Mouse (Mus musculus): Measurements from ENCODE around the gene Fer1l5. TPM values are rescaled to one million over a fixed set of nuclear protein-coding genes. Genes with fewer than 3 reads are reported as not detected.
A peak's percentile ranks its signal among the peaks of the same experiment; 100 is the strongest.

Fer1l5 gene
- polyA plus RNA-seq, 1 experiment from 2014 or later, result 0.78 TPM

- Histone ChIP-seq H3K4me1 (peaks cover 13% of the 10 kb centered on the region), H3K27ac (peak overlapping the region; percentile 81), H3K9ac (peak overlapping the region; percentile 95), H3K36me3 (peaks cover 18% of the 10 kb centered on the region), H3K4me2 (peak overlapping the region; percentile 45), H3K4me3 (peak overlapping the region; percentile 92), H3K9me3 (no peaks in the 10 kb centered on the region), H3K27me3 (no peaks in the 10 kb centered on the region)
- ATAC-seq (ENCODE audit: insufficient number of reproducible peaks, low FRiP score, low TSS enrichment, low read depth), result peak; percentile 83
- WGBS, result 4% methylated on average over 48 of the region's 55 CpGs
Measured at GRCm38 (mm10) chr1:36368112-36368968, 3.8 kb upstream of the Fer1l5 start.

DNA sequence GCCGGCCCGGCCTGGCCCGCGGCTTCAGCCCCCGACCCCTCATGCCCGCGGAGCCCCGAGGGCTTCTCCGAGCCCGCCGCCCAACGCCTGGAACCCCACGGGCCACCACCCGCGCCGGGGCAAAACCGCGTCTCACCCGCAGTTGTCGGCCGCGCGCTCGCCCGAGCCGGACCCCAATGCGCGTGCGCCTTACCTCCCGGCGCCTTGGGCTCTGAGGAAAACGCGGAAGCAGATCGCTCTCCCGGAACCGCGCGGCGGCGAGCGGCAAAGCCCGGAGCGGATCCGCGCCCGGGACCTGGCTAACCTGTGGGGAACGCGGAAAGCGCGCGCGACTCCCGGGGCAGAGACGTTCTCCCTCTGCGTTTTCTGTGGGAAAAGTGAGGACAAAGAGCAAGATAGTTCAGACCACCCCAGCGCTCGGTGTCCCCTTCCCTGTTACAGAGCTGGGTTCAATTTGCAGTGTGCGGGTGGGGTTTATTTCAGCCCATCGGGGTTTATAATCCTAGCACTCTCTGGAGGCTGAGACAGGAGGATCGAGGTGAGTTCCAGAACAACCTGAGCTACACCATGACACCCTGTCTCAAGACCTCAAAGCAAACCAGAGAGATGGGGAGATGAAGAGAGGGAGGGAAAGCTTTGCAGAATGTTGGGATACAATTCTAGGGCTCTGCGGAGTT, 3.0 kb upstream of the Fer1l5 start, which contains the start of gene Kansl3:
Gene Kansl3 (minus strand): TSS at position 213 of the 677 bp plus-strand sequence.
- Histone ChIP-seq H3K27ac (peak within 1 kb of the TSS; percentile 81), H3K4me2 (peak within 1 kb of the TSS; percentile 47), H3K36me3 (peaks cover 11% of the 10 kb centered on the region), H3K9ac (peak within 1 kb of the TSS; percentile 95), H3K9me3 (no peaks in the 10 kb centered on the region), H3K4me3 (peak within 1 kb of the TSS; percentile 92), H3K27me3 (no peaks in the 10 kb centered on the region), H3K4me1 (peaks cover 13% of the 10 kb centered on the region)
- WGBS, result 3% methylated on average over 60 of the region's 61 CpGs
- ATAC-seq (ENCODE audit: insufficient number of reproducible peaks, low FRiP score, low TSS enrichment, low read depth), result peak; percentile 74

- H3K9me3 ChIP-seq, result no peaks in the 10 kb centered on the region
- H3K4me1 ChIP-seq, result peaks cover 13% of the 10 kb centered on the region
- ATAC-seq (ENCODE audit: insufficient number of reproducible peaks, low FRiP score, low TSS enrichment, low read depth), result no peak
- 0 out of 2 replicates have a peak, but pooled peaks cover 4% of the 10 kb centered on the region for H3K36me3 ChIP-seq
- H3K4me3 ChIP-seq, result no peak overlapping the region
- H3K27me3 ChIP-seq, result no peaks in the 10 kb centered on the region
- 79% methylated on average over 6 of the region's 6 CpGs for WGBS
- H3K4me2 ChIP-seq, result no peak overlapping the region
- H3K27ac ChIP-seq, result no peak overlapping the region
- H3K9ac ChIP-seq, result no peak overlapping the region
Measured at GRCm38 (mm10) chr1:36370918-36371317, 1.2 kb upstream of the Fer1l5 start.

DNA sequence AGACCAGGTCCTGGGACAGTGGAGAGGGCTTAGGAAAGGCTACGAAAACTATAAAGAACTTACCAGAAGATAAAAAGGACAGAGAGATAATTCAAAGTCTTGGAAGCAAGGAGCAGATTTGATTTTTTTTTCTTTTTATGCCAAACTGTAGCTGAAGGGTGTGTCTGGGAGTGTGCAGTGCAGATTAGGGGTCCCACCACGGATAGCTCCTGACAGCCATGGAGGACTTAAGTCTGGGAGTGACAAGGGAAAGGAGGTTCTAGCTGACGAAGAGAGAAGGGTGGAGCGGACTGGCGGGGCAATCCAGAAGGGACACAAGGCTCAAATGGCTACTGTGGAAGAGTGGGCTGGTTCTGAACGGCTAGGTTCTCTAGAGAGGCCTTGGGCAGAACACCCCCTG, 6.8 kb downstream of the Fer1l5 start:
- Histone ChIP-seq H3K9me3 (no peaks in the 10 kb centered on the region), H3K9ac (no peak overlapping the region), H3K36me3 (no peaks in the 10 kb centered on the region), H3K27me3 (no peaks in the 10 kb centered on the region), H3K4me3 (no peak overlapping the region), H3K4me2 (no peak overlapping the region), H3K27ac (no peak overlapping the region), H3K4me1 (no peaks in the 10 kb centered on the region)
- 74% methylated on average over 6 of the region's 6 CpGs for WGBS
- ATAC-seq (ENCODE audit: insufficient number of reproducible peaks, low FRiP score, low TSS enrichment, low read depth), result no peak

DNA sequence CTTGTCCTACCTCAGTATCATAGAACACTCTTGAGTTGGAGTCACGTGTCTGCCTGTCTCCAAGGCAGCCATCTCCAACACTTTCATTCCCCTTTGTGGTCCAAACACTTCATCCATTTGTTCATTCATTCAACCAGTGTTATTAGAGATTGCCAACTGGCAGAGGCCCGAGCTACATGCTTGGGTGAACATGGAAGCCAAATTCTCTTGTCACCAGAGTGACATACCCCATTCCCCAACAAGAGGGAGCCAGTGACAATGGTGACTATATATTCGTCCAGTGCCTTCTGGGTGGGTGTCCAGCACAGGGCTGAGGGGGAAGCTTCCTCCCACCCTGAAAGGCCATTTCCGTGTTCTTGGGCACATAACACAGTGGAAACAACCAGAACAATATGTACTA, 7.5 kb downstream of the Fer1l5 start:
- H3K4me1 ChIP-seq, result no peaks in the 10 kb centered on the region
- no peak overlapping the region for H3K27ac ChIP-seq
- H3K36me3 ChIP-seq, result no peaks in the 10 kb centered on the region
- no peak overlapping the region for H3K4me3 ChIP-seq
- no peak for ATAC-seq (ENCODE audit: insufficient number of reproducible peaks, low FRiP score, low TSS enrichment, low read depth)
- 76% methylated on average over 4 of the region's 4 CpGs for WGBS
- H3K9ac ChIP-seq, result no peak overlapping the region
- H3K27me3 ChIP-seq, result no peaks in the 10 kb centered on the region
- no peak overlapping the region for H3K4me2 ChIP-seq
- no peaks in the 10 kb centered on the region for H3K9me3 ChIP-seq

DNA sequence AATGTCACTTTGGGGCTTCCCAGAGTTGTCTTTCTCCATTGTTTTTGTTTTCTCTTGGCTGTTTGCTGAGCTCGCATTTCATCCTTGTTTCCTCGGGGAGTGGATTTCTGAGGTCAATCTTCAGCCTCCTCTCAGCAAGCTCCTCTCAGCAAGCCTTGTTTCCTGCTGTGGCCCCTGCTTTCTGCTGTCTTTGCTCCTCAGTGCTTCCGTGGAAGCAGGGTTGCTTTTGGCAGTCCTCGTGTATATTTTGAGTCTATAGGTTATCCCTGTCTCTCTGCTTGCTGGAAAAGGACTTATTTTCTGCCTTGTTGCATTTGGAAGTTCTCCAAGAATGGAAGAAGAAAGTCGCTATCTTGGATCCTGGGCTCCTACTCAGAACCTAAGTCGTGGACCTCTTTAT, 24.9 kb downstream of the Fer1l5 start:
- H3K36me3 ChIP-seq, result no peaks in the 10 kb centered on the region
- WGBS, result 22% methylated on average over 6 of the region's 6 CpGs
- H3K4me2 ChIP-seq, result no peak overlapping the region
- H3K4me3 ChIP-seq, result no peak overlapping the region
- ATAC-seq (ENCODE audit: insufficient number of reproducible peaks, low FRiP score, low TSS enrichment, low read depth), result no peak
- H3K27ac ChIP-seq, result peak overlapping the region; percentile 7; the same call in 1 of the 2 replicates
- no peak overlapping the region for H3K9ac ChIP-seq
- H3K9me3 ChIP-seq, result no peaks in the 10 kb centered on the region
- peaks cover 6% of the 10 kb centered on the region; the same call in 1 of the 2 replicates for H3K4me1 ChIP-seq
- no peaks in the 10 kb centered on the region for H3K27me3 ChIP-seq

- Histone ChIP-seq H3K27ac (no peak overlapping the region), H3K9me3 (no peaks in the 10 kb centered on the region), H3K9ac (no peak overlapping the region), H3K36me3 (no peaks in the 10 kb centered on the region), H3K27me3 (no peaks in the 10 kb centered on the region), H3K4me2 (no peak overlapping the region), H3K4me1 (peaks cover 6% of the 10 kb centered on the region; the same call in 1 of the 2 replicates), H3K4me3 (no peak overlapping the region)
- ATAC-seq (ENCODE audit: insufficient number of reproducible peaks, low FRiP score, low TSS enrichment, low read depth), result no peak
- 66% methylated on average over 4 of the region's 4 CpGs for WGBS
Measured at GRCm38 (mm10) chr1:36401509-36401908, 29.4 kb downstream of the Fer1l5 start.

GRCm38 (mm10) chr1:36404531-36404930, 32.4 kb downstream of the Fer1l5 start:
- Histone ChIP-seq H3K27me3 (no peaks in the 10 kb centered on the region), H3K4me1 (no peaks in the 10 kb centered on the region), H3K27ac (no peak overlapping the region), H3K9me3 (no peaks in the 10 kb centered on the region), H3K4me3 (no peak overlapping the region), H3K36me3 (no peaks in the 10 kb centered on the region), H3K9ac (no peak overlapping the region), H3K4me2 (no peak overlapping the region)
- 77% methylated on average over 6 of the region's 6 CpGs for WGBS
- no peak for ATAC-seq (ENCODE audit: insufficient number of reproducible peaks, low FRiP score, low TSS enrichment, low read depth)

DNA sequence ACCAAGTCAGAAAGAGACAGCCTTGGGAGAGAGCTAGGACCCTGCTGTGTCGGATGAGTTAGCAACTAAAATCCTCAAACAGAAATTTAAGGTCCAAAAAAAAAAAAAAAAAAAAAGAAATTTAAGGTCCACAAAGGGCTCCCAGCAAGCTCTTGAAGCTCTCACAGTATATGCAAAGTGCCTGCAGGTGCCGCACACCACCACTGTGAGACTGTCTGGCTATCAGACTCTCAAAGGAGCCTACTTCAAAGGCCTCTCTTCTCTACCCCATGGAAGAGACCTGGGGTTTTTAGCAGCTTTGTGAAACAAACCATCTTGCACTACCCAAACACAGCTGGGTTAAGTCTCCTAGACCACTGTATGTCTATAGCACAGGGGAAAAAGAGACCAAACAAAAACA, 57.4 kb downstream of the Fer1l5 start:
- Histone ChIP-seq H3K27ac (no peak overlapping the region), H3K4me2 (no peak overlapping the region), H3K36me3 (peaks cover 86% of the 10 kb centered on the region), H3K9me3 (no peaks in the 10 kb centered on the region), H3K4me1 (no peaks in the 10 kb centered on the region), H3K27me3 (no peaks in the 10 kb centered on the region), H3K4me3 (no peak overlapping the region), H3K9ac (no peak overlapping the region)
- no peak for ATAC-seq (ENCODE audit: insufficient number of reproducible peaks, low FRiP score, low TSS enrichment, low read depth)
- 95% methylated on average over 2 of the region's 2 CpGs for WGBS

DNA sequence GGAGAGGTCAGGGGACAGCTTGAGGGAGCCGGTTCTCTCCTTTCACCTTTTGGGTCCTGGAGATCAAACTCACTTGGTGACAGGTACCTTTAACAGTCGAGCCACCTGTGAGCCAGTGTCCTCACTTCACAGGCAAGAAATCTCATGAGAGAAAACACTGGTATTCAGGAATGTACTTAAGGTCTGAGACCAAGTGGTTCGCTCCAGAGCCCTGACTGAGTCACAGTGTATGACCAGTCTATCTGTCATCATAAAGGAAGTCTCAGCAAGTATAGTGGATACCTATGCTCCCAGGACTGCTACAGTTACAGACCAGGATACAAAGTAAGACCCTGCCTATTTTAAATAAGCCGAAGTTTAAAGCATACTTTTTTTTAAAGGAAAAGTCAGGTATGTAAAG, 60.9 kb downstream of the Fer1l5 start:
- Histone ChIP-seq H3K4me1 (no peaks in the 10 kb centered on the region), H3K4me3 (no peak overlapping the region), H3K36me3 (peaks cover 81% of the 10 kb centered on the region), H3K9me3 (no peaks in the 10 kb centered on the region), H3K27me3 (no peaks in the 10 kb centered on the region), H3K9ac (no peak overlapping the region), H3K27ac (no peak overlapping the region), H3K4me2 (no peak overlapping the region)
- ATAC-seq (ENCODE audit: insufficient number of reproducible peaks, low FRiP score, low TSS enrichment, low read depth), result no peak
- WGBS, result 87% methylated on average over 4 of the region's 4 CpGs

- 89% methylated on average over 3 of the region's 3 CpGs for WGBS
Measured at GRCm38 (mm10) chr1:36433616-36434015, 61.5 kb downstream of the Fer1l5 start.

DNA sequence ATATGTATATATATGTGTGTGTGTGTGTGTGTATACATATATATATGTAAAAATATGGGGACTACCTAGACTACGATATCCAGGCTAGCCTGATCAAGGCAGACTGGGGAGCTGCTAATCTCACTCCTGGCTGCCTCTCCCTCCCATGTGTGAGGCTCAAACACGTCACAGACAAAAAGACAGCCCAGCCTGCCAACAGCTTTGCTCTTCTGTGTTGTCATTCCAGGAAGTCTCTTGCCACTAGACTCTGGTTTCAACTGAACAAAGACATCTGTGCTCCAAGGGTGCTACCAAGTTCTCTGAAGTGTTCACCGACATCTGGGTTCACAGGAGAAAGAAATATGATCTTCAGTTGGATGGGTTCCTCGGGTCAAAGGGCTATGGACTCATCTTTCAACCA, 63.0 kb downstream of the Fer1l5 start:
- WGBS, result 71% methylated on average over 4 of the region's 4 CpGs

More at GRCm38 (mm10) chr1:36433616-36434015, 61.5 kb downstream of the Fer1l5 start:
- no peak for ATAC-seq (ENCODE audit: insufficient number of reproducible peaks, low FRiP score, low TSS enrichment, low read depth)
- no peak overlapping the region for H3K27ac ChIP-seq
- H3K4me1 ChIP-seq, result no peaks in the 10 kb centered on the region
- peaks cover 81% of the 10 kb centered on the region for H3K36me3 ChIP-seq
- H3K4me2 ChIP-seq, result no peak overlapping the region
- no peak overlapping the region for H3K9ac ChIP-seq
- no peaks in the 10 kb centered on the region for H3K27me3 ChIP-seq
- H3K4me3 ChIP-seq, result no peak overlapping the region
- no peaks in the 10 kb centered on the region for H3K9me3 ChIP-seq

More for the DNA sequence above, 63.0 kb downstream of the Fer1l5 start:
- Histone ChIP-seq H3K4me2 (no peak overlapping the region), H3K27ac (no peak overlapping the region), H3K9ac (no peak overlapping the region), H3K27me3 (no peaks in the 10 kb centered on the region), H3K4me1 (no peaks in the 10 kb centered on the region), H3K4me3 (no peak overlapping the region), H3K36me3 (peaks cover 83% of the 10 kb centered on the region), H3K9me3 (no peaks in the 10 kb centered on the region)
- no peak for ATAC-seq (ENCODE audit: insufficient number of reproducible peaks, low FRiP score, low TSS enrichment, low read depth)

Measured in limb, embryonic 15.5 days (tissue).